Mouse (Mus musculus): ENCODE results near the gene Gale. TPM values are rescaled to one million over a fixed set of nuclear protein-coding genes. Genes with fewer than 3 reads are reported as not detected.
"Not testable (repeated sequence)": the region's sequence is repeated elsewhere in the genome, so short reads cannot be mapped to it uniquely, and the experiment has no call there.

The Gale gene
- total RNA-seq (2021) = 16.4 and 16.6 TPM in 2 replicates
- long read RNA-seq, experiment 1, transcript Gale-202 (11 exons, 1,430 nt) = major isoform, 9 of 16 reads
- long read RNA-seq, experiment 1, partial matches to known transcripts = 4 of 16 reads
- long read RNA-seq, experiment 1, other reads (novel, unspliced or antisense) = 3 of 16 reads
- long read RNA-seq, experiment 2, transcript Gale-202 (11 exons, 1,430 nt) = major isoform, 18 of 33 reads
- long read RNA-seq, experiment 2, partial matches to known transcripts = 8 of 33 reads
- long read RNA-seq, experiment 2, other reads (novel, unspliced or antisense) = 5 of 33 reads

GRCm38 (mm10) chr4:135963457-135964193 lies at the start of gene Gale:
Gene Gale (plus strand): TSS chr4:135963727.
- peak; percentile 98 for DNase-seq

DNA sequence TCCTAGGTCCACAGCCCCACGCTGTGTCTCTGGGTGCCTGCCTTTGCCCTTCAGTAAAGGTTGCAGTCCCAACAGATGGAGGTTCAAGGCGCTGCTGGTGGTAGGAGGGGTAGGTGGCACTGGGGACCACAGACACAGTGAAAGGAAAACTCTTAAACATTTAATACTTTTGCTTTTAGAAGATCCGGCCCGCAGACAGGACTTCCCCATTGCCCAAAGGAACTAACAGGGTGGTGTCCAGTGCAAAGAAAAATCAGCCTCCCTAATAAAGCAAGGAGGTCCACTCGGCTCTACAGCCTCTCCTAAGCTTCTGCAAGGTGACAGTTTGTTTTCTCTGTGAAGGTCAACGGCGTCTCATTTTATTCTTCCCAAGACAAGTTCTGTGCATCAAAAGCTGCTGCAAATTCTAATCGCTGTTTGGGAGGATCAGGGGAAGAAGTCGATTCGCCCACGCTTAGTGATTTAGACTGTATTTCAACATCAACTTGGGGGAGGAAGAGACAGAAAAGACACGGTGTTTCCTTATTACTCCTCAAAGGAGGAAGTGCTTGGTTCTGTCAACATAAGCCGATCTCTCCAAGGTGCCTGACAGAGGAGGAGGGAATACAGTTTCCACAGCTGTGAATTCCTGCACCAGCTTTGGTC lies 44.8 kb upstream of the Gale start:
- no peak for DNase-seq

DNA sequence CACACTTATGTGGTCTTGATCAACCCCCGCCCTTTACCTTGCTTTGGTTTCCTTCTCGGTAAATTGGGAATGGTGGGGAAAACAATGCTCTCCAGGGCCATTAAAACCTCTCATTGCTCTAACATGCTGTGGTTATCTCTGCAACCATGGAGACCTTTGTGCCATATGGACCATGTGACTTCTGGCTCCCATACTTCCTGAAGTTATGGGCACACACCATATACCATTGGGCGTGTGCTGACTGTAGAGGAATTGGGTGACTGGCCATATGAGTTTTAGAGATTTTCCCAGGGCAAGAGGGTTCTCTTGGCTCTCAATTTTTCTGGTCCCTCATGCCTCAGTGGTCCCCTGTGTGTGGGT lies 44.3 kb upstream of the Gale start:
- no peak for DNase-seq

GRCm38 (mm10) chr4:135920304-135921241 lies 43.0 kb upstream of the Gale start, which contains the start of gene Fuca1:
Gene Fuca1 (plus strand): TSS chr4:135920735.
- peak; percentile 97 for DNase-seq

DNA sequence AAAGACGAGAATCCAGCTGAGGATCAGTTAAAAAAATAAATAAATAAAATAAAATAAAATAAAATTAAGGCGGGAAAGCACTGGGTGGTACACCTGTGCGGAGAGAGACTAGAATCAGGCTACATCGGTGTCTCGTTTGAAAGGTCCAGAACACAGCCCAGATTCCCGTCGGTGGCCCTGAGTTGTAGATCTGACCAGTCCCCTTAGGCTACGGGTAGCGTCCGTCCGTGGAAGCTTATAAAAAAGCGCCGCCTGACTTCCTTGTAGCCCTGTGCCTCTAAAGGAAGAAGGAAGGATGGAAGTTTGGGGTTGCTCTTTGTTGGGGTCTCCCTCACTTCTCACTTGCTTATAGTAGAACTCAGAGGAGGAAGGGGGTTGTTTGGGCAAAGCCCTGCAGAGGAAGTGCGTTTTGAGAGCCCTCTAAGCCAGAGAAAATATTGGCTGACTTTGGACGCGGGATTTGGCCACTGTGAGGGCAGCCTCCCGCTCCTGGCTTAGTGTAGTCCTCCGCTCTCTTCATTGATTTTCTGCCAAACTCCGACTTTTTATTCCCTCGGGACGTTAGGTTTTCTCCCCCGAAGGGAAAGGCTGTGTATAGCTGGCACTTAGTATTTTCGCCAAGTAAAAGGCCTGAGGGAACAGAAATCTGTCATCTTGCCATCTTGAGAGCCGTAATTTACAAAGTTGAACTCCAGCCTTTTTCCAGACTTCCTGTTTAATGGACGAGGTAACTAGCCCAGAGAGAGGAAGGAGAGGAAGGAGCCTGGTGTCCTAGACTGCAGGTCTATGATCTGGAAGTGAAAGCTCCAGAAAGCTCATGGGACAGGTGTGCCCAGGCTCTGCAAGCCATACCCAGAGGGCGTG lies 42.0 kb upstream of the Gale start:
- peak; percentile 65 for DNase-seq

- no peak for DNase-seq
Observed at GRCm38 (mm10) chr4:135922190-135922589, 41.3 kb upstream of the Gale start.

GRCm38 (mm10) chr4:135924418-135924817 lies 39.1 kb upstream of the Gale start:
- no peak for DNase-seq

GRCm38 (mm10) chr4:135925341-135925740 lies 38.2 kb upstream of the Gale start:
- DNase-seq = no peak

DNA sequence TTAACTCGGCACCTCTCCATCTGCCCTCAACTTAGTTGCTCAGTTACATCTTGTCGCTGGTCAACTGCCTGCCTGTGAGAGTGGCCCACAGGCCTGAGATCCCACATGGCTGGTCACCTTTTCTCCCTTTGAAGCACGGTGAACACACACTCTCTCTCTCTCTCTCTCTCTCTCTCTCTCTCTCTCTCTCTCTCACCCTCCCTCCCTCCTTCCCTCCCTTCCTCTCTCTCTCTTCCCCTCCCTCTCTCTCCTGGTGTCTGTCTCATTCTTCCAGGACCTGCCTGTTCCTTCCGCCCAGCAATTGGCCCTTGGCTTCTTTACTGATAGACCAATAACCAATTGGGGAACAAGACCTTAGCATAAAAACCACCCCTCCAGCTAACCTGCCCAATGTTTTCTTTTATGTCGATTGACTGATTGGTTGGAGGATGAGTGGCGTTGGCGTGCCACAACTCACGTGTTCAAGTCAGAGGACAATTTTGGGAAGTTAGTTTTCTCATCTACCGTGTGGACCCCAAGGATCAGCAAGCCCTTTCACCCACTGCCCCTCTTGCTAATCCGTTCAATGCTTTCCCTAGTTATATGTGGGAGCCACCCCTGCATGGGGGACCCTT lies 37.2 kb upstream of the Gale start:
- DNase-seq = no peak

DNA sequence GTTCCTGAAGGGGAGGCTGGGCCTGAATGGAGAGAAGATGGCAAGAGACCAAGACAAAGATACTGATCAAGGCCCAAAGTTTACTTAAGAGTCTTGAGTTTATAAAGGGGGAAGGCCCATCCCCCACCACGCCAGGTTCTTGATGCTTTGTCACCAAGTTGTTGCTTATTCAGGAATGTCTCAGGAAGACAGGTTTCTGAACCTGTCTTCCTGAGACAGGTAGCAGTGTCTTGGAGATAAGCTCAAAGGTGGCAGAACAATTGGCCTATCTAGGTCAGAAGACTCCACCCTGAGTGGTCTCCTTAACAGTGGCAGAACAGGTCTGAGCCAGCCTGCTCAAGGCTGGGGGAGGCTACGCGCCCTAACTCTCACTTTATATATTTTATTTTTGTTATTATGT lies 36.7 kb upstream of the Gale start:
- DNase-seq = no peak

GRCm38 (mm10) chr4:135928376-135928775 lies 35.2 kb upstream of the Gale start:
- no peak for DNase-seq

GRCm38 (mm10) chr4:135929405-135929804 lies 34.1 kb upstream of the Gale start:
- no peak for DNase-seq

DNA sequence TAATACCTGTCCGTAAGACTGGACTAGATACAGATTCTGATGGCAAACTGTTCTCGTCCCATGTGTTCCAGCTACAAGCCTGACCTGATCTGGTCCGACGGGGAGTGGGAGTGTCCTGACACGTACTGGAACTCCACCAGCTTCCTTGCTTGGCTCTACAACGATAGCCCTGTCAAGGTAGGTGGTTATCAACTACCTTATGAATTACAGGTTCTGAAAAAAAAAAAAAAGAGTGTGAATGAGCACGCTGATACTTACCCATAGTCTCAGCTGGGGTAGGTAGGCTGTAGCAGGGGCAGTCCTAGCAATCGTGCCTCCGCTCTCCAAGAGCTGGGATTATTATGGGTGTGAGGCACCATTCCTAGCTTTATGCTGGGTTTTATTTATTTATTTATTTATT lies 33.7 kb upstream of the Gale start:
- DNase-seq = no peak

DNA sequence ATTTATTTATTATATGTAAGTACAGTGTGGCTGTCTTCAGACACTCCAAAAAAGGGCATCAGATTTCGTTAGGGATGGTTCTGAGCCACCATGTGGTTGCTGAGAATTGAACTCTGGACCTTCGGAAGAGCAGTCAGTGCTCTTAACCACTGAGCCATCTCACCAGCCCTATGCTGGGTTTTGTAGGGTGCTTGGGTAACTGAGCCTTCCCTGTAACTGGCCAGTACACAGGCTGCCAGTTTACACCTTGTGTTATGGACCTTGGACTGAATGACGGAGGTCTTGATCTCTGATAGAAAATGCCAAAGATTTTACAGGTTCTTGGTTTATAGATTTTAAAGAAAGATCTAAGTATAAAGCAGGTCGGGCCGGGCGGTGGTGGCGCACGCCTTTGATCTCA lies 33.3 kb upstream of the Gale start:
- DNase-seq = no peak

DNA sequence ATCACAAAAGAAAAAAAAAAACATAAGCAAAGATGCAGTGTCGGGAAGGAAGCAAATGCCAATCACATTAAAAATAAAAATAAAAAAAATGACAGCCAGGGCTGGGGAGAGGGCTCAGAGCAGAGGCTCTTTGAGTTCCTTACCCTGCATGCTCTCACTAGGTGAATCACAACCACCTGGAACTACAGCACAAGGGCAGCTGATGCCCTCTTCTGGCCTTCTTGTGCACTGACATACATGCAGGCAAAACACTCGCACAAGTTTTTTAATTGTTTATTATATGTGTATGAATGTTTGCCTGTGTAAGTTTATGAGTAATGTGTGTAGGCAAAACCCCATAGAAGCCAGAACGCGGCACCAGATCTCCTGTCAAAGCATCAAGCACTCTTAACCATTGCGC lies 31.7 kb upstream of the Gale start:
- peak; percentile 50 for DNase-seq

DNA sequence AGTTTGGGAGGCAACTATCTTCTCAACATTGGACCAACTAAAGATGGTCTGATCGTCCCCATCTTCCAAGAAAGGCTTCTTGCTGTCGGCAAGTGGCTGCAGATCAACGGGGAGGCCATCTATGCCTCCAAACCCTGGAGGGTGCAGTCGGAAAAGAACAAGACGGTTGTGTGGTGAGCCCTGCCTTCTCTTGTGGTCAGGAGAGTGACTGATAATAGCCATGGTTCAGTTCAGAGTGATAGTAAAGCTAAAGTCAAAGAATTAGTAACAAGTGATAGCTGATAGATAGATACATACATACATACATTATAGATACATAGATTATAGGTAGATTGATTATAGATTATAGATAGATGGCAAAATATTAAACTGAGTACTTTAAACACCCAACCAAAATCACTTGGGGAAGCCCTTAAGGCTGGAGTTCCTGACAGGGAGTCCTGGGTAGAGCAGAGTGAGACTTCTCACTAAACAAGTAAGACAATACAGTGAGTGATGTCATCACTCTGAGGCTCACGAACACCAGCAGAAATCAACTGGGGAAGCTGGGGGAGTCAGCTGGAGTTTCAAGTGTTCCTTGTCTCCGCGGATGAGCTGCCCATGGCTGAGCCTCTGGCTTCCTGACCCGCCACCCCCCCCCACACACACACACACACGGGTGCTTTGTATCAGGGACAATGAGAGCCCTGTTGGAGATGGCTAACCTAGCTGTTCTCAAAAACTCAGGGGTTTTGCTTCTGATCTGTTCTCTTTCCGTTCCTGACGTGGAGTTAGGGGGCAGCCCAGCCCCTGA lies 28.6 kb upstream of the Gale start:
- DNase-seq = no peak

- DNase-seq = no peak
Observed at GRCm38 (mm10) chr4:135935502-135935901, 28.0 kb upstream of the Gale start.

- no peak for DNase-seq
Observed at GRCm38 (mm10) chr4:135938858-135939257, 24.7 kb upstream of the Gale start.

- DNase-seq = not testable (repeated sequence)
Observed at GRCm38 (mm10) chr4:135941026-135941425, 22.5 kb upstream of the Gale start.

- DNase-seq = no peak
Observed at GRCm38 (mm10) chr4:135942193-135942592, 21.3 kb upstream of the Gale start.

All from adrenal gland, postnatal 14 days (tissue).